Mouse (Mus musculus) heart, adult 2 months (tissue): ENCODE measurements at regions not wholly inside any gene's neighbourhood (a gene's known extent, or its start where the extent isn't known, plus 50 kb on each side); places are given as distances from the start of the nearest gene placed in this dataset.

Experiments
- EP300 ChIP-seq: fragments of 200-500 bp; IDR thresholded peaks from 2 replicates; pipeline ENCODE4 v1.6.1; 2011; ENCODE audit warnings: low read depth, low read length, control low read depth; ENCODE audit not compliant: insufficient read depth
- POLR2A ChIP-seq: fragments of 200-500 bp; IDR thresholded peaks from 2 replicates; pipeline ENCODE4 v1.6.1; 2011; ENCODE audit warnings: mild to moderate bottlenecking, low read depth, low read length, control low read depth; ENCODE audit not compliant: insufficient read depth

DNA sequence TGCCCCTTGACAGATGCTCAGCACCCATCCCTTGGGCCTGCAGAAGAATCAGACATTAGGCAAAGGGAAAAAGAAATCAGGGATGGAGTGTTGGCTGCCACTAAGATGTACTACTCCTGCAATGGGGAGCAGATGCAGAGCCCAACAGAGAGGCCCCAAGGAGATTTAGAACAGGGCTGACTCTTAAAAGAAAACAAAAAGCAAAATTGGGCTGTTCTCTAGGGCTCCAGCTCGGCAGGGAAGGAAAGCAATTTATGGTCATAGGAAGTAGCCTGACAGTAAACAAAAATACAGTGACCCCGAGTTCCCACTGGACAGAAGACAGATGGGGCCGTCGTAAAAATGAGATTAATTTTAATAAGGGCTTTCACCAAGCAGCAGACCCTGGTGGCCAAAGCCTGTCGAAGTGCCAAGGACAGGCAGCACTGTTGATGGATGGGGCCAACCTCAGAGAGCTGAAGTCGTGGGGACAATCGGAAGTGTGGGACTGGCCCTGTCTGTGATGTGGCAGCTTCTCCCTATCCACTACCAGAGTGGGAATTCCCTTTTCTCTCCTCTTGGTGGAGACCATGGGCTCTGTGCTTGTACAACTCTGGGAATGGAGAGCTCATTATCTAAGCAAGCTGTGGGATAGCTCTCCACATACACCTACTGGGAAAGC is 109.4 kb upstream of the Gm12830 start:
- TF ChIP-seq EP300 = no peak
- no peak for TF ChIP-seq POLR2A
